Mouse (Mus musculus) brain, adult 2 months (tissue): ENCODE data around the gene Nectin4.

Experiments
- DNase-seq: peaks from one replicate; pipeline ENCODE4 v3.0.0; 2011; ENCODE audit warnings: low read depth, low spot score

Nectin4 gene

DNA sequence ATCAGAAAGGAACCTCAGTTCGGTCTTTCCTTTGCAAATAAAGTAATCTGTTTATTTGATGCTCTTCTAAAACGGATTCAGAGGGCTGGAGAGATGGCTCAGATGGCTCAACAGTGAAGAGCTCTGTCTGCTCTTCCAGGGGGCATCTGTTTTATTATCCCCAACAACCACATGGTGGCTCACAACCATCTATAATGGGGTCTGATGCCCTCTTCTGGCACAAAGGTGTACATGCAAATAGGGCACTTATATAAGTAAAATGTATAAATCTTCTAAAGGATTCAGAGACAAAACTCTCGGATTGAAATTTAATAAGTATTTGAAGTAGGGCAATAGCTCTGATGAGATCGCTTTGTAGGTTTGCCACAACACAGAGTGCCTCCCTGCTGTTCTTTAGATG lies 11.5 kb upstream of the Nectin4 start:
- DNase-seq: peak; percentile 81

DNA sequence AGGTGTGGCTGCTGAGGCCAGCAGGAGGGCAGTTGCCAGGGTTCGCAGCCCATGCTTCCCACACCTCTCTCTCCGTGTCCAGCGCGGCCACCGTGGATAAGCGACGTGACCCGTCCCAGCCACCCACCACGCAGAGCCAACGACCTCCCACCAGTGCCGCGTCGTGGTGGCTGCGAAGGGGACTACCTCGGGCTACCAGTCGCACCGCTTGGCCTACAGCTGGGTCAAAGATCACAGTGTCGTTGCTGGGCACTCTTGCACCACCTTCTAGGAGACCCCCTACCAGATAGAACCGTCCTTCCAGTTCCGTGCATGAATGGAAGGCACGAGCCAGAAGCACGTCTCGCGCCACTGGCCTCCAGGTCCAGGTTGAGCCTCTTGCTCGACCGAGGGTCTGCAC lies 9.6 kb upstream of the Nectin4 start:
- DNase-seq: no peak

DNA sequence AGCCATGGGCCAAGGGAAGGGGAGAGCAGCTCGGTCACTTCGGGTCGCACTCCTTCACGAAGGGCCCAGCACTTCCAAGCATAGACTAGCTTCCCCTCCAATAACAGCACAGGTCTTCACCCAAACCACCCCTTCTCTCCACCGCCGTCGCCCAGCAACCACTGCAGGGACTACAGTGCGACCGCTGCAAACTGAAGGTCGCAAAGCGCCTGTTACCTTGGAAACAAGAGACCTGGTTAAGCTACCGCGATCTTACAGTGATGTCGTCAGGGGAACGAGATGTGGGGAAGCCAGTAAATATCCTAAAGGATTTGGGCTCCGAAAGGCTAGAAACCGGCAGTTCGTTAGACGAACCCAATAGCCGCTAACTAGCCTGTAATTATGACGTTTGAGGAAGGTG lies 9.2 kb upstream of the Nectin4 start, which contains the start of gene Klhdc9:
Klhdc9 (minus strand) TSS at position 143 of the 400 bp plus-strand sequence.
- DNase-seq: peak; percentile 99

- peak; percentile 95 for DNase-seq
Measured at GRCm38 (mm10) chr1:171361106-171362103, 8.5 kb upstream of the Nectin4 start.

DNA sequence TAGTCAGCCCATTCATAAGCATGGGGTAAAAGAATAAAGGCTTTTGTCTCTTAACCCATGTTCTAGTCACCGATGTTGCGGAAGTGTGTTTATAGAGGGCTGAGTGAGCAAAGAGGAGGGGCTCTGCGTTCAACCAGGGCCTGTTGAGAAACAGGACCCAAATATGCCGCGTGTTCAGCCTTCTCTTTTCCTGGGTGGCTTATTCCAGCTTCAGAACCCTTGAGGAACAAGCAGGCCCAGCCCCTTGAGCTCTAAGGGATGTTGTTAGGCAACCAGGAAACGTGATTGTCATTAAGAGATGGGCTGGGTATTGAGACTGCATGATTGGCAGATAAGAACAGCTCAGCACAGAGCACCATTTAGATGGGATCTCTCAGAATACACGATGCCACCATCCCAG lies 4.0 kb upstream of the Nectin4 start:
- DNase-seq: no peak

GRCm38 (mm10) chr1:171372880-171373279 lies 3.0 kb downstream of the Nectin4 start:
- DNase-seq: no peak

DNA sequence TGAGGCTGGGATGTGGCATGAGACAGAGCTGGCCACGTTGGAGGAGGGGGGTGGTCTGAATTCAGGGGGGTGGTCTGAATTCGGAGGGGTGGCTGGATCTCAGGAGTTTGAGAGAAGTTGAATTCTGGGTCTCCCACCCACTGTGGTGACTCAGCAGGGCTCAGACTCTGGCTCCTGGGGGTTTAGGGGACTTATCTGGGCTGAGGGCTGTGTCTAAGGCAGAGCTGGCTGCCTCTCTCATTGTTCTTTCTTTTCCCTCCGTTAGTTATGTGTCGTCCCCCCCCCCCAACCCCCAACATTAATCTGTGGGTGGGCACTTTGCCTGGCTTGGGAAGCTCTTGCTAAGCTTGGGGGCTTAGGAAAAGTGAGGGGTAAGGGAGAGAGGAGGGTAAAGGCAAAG lies 4.0 kb downstream of the Nectin4 start:
- no peak for DNase-seq

DNA sequence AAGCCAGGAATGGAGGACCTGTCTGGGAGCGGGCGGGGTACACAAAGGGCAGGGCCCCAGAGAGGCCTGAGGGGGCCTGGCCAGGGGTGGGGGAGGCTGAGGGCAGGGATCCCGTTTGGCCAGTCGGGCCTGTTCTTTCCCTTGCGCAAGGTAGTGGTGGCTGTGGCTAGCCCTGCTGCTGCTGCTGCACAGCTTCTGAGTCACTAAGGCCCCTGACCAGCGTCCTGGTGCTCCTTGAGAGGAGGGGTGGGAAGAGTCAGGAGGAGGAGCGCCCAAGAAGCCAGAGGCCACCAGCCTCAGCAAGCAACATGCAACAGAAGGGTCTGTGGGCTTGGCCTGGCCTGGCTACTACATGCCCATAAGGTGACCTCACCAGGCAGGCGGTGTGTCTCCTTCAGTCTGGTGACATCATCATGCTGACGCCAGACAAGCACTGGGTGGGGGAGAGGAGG lies 5.8 kb downstream of the Nectin4 start:
- DNase-seq: no peak

- DNase-seq: peak; percentile 81
Measured at GRCm38 (mm10) chr1:171378298-171378697, 8.4 kb downstream of the Nectin4 start.

DNA sequence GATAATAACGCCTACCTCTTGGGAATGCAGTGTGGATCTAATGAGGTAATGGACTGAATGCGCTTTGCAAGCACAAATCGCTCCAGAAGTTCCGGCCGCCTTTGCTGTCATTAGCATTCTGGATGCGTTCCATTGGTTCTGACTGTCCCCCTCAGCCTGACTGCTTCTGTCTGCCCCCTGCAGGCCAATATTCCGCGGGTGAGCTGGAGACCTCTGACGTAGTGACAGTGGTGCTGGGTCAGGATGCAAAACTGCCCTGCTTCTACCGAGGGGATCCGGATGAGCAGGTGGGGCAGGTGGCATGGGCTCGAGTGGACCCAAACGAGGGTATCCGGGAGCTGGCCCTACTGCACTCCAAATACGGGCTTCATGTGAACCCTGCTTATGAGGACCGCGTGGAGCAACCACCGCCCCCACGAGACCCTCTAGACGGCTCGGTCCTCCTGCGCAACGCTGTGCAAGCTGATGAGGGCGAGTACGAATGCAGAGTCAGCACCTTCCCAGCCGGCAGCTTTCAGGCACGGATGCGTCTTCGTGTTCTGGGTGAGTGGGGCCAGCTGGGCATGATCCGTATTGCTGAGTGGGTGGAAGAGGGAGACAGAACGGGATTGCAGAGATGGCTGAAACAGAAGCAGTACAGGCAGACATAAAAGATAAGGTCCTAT lies 10.2 kb downstream of the Nectin4 start:
- DNase-seq: peak; percentile 95

DNA sequence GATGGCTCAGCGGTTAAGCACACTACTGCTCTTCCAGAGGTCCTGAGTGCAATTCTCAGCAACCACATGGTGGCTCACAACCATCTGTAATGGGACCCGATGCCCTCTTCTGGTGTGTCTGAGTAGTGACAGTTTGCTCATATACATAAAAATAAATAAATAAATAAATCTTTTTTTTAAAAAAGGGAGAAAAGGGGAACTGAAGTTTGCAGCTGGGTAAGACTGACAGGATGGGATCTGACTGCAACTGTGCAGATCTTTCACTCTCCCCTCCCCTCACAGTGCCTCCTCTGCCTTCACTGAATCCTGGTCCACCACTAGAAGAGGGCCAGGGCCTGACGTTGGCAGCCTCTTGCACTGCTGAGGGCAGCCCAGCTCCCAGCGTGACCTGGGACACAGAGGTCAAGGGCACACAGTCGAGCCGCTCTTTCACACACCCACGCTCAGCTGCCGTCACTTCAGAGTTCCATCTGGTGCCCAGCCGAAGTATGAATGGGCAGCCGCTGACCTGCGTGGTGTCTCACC lies 12.3 kb downstream of the Nectin4 start:
- no peak for DNase-seq

DNA sequence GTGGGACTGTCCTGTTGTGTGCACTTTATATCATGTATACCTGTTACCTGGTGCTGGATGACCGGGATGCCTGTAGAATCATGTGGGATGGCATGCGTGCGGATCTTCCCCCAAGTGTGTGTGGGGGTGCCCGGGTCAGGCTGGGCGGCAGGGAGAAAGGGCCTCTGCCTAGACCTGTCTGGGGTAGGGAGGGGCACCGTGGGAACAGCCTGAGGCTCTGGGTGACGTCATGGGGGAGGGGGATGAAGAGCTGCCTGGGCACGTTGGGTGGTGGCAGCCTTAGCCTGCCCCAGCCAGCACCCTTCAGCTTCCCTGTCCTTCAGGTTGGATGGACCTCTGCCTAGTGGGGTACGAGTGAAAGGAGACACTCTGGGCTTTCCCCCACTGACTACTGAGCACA lies 14.5 kb downstream of the Nectin4 start:
- no peak for DNase-seq

GRCm38 (mm10) chr1:171385171-171385570 lies 15.3 kb downstream of the Nectin4 start:
- DNase-seq: no peak

DNA sequence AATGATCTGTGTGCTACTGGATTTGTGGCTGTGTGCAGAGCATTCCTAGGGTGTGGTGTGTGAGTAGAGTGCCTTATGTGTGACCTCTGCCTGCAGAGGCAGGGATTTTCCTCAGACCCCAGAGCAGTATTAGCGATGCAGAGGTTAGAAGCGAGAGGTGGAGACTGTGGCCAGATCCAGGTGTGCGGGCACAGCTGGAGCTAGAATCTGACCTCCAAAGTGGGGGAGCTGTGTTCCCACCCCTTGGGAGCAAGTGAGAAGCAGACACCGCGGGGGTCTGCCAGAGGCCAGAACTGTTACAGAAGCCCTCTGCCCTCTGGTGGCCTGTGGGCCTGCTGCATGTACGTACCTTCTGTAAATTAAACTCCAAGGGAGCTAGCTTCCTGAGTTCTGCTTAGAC lies 17.2 kb downstream of the Nectin4 start:
- no peak for DNase-seq

- DNase-seq: peak; percentile 56
Measured at GRCm38 (mm10) chr1:171388376-171389102, 18.6 kb downstream of the Nectin4 start, which contains the start of gene Arhgap30. Arhgap30 (plus strand) TSS chr1:171388954.

- DNase-seq: peak; percentile 32
Measured at GRCm38 (mm10) chr1:171390101-171390500, 20.2 kb downstream of the Nectin4 start.

DNA sequence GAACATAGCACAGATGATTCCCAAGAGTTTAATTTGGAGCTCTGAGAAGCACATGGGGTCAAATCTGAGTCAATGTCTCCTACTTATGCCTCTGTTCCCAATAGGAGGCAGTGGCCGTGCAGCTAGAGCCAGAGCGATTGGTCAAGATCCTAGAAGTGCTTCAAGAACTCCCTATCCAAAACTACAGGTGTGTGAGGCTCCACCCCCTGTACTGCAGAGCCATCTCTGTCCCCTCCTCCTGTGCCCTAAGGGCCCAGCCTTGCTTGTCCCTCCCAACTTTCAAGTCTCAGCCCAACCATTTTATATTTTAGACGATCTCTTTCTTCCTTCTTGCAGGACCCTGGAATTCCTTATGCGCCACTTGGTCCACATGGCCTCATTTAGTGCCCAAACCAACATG lies 31.9 kb downstream of the Nectin4 start:
- no peak for DNase-seq

DNA sequence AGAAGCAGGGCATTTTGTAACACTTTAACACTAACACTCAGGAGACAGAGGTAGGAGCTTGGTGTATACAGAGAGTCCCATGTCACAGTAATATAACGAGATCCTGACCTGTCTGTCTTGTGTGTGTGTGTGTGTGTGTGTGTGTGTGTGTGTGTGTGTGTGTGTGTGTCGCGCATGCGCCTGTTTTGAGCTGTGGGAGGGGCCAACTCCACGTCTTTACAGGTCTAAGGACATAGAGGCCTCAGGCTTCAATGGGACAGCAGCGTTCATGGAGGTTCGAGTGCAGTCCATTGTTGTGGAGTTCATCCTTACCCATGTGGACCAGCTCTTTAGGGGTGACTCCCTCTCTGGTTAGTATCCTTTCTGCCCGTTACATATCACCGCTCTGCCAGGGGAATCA lies 33.1 kb downstream of the Nectin4 start:
- DNase-seq: no peak

GRCm38 (mm10) chr1:171407263-171407662 lies 37.4 kb downstream of the Nectin4 start:
- DNase-seq: no peak

GRCm38 (mm10) chr1:171410231-171410630 lies 40.3 kb downstream of the Nectin4 start:
- DNase-seq: no peak

GRCm38 (mm10) chr1:171410947-171411484 lies 41.1 kb downstream of the Nectin4 start, which contains the start of gene Usf1:
Usf1 (plus strand) TSS chr1:171411313.
- DNase-seq: peak; percentile 98
